ENCODE assay signal across 8 mouse cellular contexts in genomic region chr13:83517660-83518609, GRCm38 (mm10). TPM values are rescaled to one million over a fixed set of nuclear protein-coding genes. Genes with fewer than 3 reads are reported as not detected.
A peak's percentile ranks its signal among the peaks of the same experiment; 100 is the strongest.
DNase-seq lines count a peak whose midpoint lies in the region; ATAC-seq lines count a peak whose summit lies in the region.

No protein-coding gene starts in this region.

- H3K27me3 ChIP-seq in hindbrain, embryonic 12.5 days, result peaks cover 4% of the 10 kb centered on the region; the same call in 1 of the 2 replicates

- H3K36me3 ChIP-seq in hindbrain, embryonic 12.5 days, result no peaks in the 10 kb centered on the region

- under 1% methylated on average over 27 of the region's 27 CpGs for WGBS in hindbrain, embryonic 12.5 days

- peak overlapping the region; percentile 85 for H3K27ac ChIP-seq in hindbrain, embryonic 12.5 days

- peak; percentile 39 to 45 for DNase-seq in cerebellum, postnatal 36 days
- DNase-seq in frontal cortex, postnatal 25 days (ENCODE audit: low spot score in 2 of 2), result peak; percentile 47 to 62
- peak; percentile 58 for DNase-seq in layer of hippocampus, postnatal 25 days (ENCODE audit: extremely low spot score in 1 of 2, low spot score in 1 of 2)
- peak; percentile 82 for DNase-seq in lung, postnatal 10 days
- peak; percentile 67 for DNase-seq in ovary, postnatal 36 days (ENCODE audit: low spot score)
- DNase-seq in thymus, postnatal 4 days, result peak; percentile 44

- ATAC-seq in activated CD4-positive, CD25-positive, alpha-beta regulatory T cell, adult 4 months, result peak; percentile 28
- peak; percentile 94 for ATAC-seq in hindbrain, embryonic 12.5 days (ENCODE audit: low FRiP score)

- peak overlapping the region; percentile 66 for H3K9ac ChIP-seq in hindbrain, embryonic 12.5 days

- peak overlapping the region; percentile 50 for H3K4me3 ChIP-seq in hindbrain, embryonic 12.5 days

- no peaks in the 10 kb centered on the region for H3K9me3 ChIP-seq in hindbrain, embryonic 12.5 days (replicated peaks)

- no peaks in the 10 kb centered on the region for H3K4me1 ChIP-seq in hindbrain, embryonic 12.5 days

- peak overlapping the region; percentile 69 for H3K4me2 ChIP-seq in hindbrain, embryonic 12.5 days (replicated peaks)

RNA-seq across cellular contexts. Expression of gene Mef2c, which starts 14.1 kb away (rescaled TPM):
- 1 to 10 TPM; 1.3 to 8.5 TPM for polyA plus RNA-seq in activated CD4-positive, CD25-positive, alpha-beta regulatory T cell, adult 4 months (2017; shearing (Covaris generic))
- polyA plus RNA-seq in hindbrain, embryonic 12.5 days (2016; fragmentation: Nextera tagmentation; extraction: Ambion mirVana), result 28.9 and 41.7 TPM in 2 replicates
- total RNA-seq in layer of hippocampus, postnatal 25 days (2021), result 100 to 1,000 TPM; 114 to 128 TPM

Comparison
In these comparisons a context has a peak if more than half of its experiments do, and no peak if none do; other contexts are left out.
1. Peak in every context shown above with its lines: DNase-seq, ATAC-seq, H3K4me3 ChIP-seq and H3K27ac ChIP-seq.